16 mouse cellular contexts compared by ENCODE assay signal in genomic region chr16:36691484-36691883, GRCm38 (mm10). TPM values are rescaled to one million over a fixed set of nuclear protein-coding genes. Genes with fewer than 3 reads are reported as not detected.
"Had no signal": no experiment of that assay in that cellular context is flagged by ENCODE, and none has a peak within 500 bp of the region (broad histone marks: within the 10 kb centered on the region; RNA-seq: fewer than 3 reads in every experiment).

No protein-coding gene starts in this region.

- DNase-seq: kidney, adult 11 months; kidney, postnatal 36 days; layer of hippocampus, adult 9-11 months; midbrain, embryonic 14.5 days; retina, postnatal 1 day; right cerebral cortex, postnatal 4 days; spleen, adult 18-20 months; thymus, postnatal 4 days had no signal

- H3K4me2 ChIP-seq: limb, embryonic 13.5 days; neural tube, embryonic 15.5 days had no signal

- H3K9me3 ChIP-seq: limb, embryonic 13.5 days; neural tube, embryonic 15.5 days had no signal

- ATAC-seq: hindbrain, postnatal 0 days had no signal

- H3K27ac ChIP-seq: hindbrain, postnatal 0 days; kidney, postnatal 0 days; limb, embryonic 13.5 days; liver, embryonic 14.5 days; neural tube, embryonic 15.5 days had no signal

- H3K4me3 ChIP-seq: limb, embryonic 13.5 days; myocyte; neural tube, embryonic 15.5 days had no signal

- H3K36me3 ChIP-seq: limb, embryonic 13.5 days; neural tube, embryonic 15.5 days had no signal

- H3K9ac ChIP-seq: limb, embryonic 13.5 days; liver, embryonic 14.5 days; neural tube, embryonic 15.5 days had no signal

RNA-seq across cellular contexts. Expression of gene Ildr1, which starts 2.3 kb away (rescaled TPM):
- polyA plus RNA-seq: myocyte; neural tube, embryonic 11.5 days had no signal

RNA-seq across cellular contexts. Expression of gene Cd86, which starts 25.6 kb away (rescaled TPM):
- total RNA-seq: megakaryocyte-erythroid progenitor cell, adult 5-6 weeks had no signal
- polyA plus RNA-seq: myocyte had no signal
